Mouse (Mus musculus) lung, adult 2 months (tissue): ENCODE data around the gene Sez6l.

Experiments
- CTCF ChIP-seq: fragments of 200-500 bp; IDR thresholded peaks from 2 replicates; pipeline ENCODE4 v1.5.1; 2011; ENCODE audit warnings: mild to moderate bottlenecking, low read length, control low read depth; ENCODE audit not compliant: insufficient read depth
- POLR2A ChIP-seq: fragments of 200-500 bp; IDR thresholded peaks from 2 replicates; pipeline ENCODE4 v1.6.1; 2011; ENCODE audit warnings: low read depth, mild to moderate bottlenecking, control low read depth, low read length, borderline replicate concordance; ENCODE audit errors: extremely low read depth

- TF ChIP-seq CTCF (no peak), POLR2A (no peak)
Observed at GRCm38 (mm10) chr5:112615946-112616617, 39.1 kb upstream of the Sez6l start.
